Mouse (Mus musculus) heart, embryonic 12.5 days (tissue): ENCODE results near the gene Zc3h12d. TPM values are rescaled to one million over a fixed set of nuclear protein-coding genes. Genes with fewer than 3 reads are reported as not detected.

Source experiments
- ATAC-seq: fragments of 200-750 bp; cut with Nextera tagmentation; 2 replicates; pipeline ENCODE4 v1.8.0; 2017; ENCODE audit warnings: moderate TSS enrichment, moderate library complexity; ENCODE audit not compliant: insufficient number of reproducible peaks, low FRiP score
- H3K27ac ChIP-seq: fragments of 300-500 bp; sonication (generic); 2 replicates; pipeline ENCODE4 v1.5.1; 2016; ENCODE audit warnings: mild to moderate bottlenecking, moderate library complexity; ENCODE audit not compliant: poor library complexity, severe bottlenecking
- H3K27me3 ChIP-seq: fragments of 300-500 bp; sonication (generic); replicated peaks from 2 replicates; pipeline ENCODE4 v1.6.1; 2016; ENCODE audit warnings: mild to moderate bottlenecking, moderate library complexity
- H3K36me3 ChIP-seq: fragments of 300-500 bp; sonication (generic); 2 replicates; pipeline ENCODE4 v1.6.1; 2016; ENCODE audit warnings: mild to moderate bottlenecking, moderate library complexity
- H3K4me1 ChIP-seq: fragments of 300-500 bp; sonication (generic); replicated peaks from 2 replicates; pipeline ENCODE4 v1.6.1; 2016; ENCODE audit warnings: mild to moderate bottlenecking
- H3K4me2 ChIP-seq: fragments of 300-500 bp; sonication (generic); 2 replicates; pipeline ENCODE4 v1.6.1; 2016; ENCODE audit warnings: mild to moderate bottlenecking, moderate library complexity
- H3K4me3 ChIP-seq: fragments of 300-500 bp; sonication (generic); 2 replicates; pipeline ENCODE4 v1.5.1; 2016; ENCODE audit warnings: mild to moderate bottlenecking
- H3K9ac ChIP-seq: fragments of 300-500 bp; sonication (generic); 2 replicates; pipeline ENCODE4 v1.6.1; 2016; ENCODE audit warnings: mild to moderate bottlenecking, moderate library complexity
- H3K9me3 ChIP-seq: fragments of 300-500 bp; sonication (generic); replicated peaks from 2 replicates; pipeline ENCODE4 v1.6.1; 2016; ENCODE audit warnings: mild to moderate bottlenecking, moderate library complexity
- WGBS: fragments of 180-500 bp; shearing (Covaris S2); methylation state at CpG from one replicate; pipeline ENCODE4 v1.1.7; 2016; 5-methylcytosine and 5-hydroxymethylcytosine counted together
- polyA plus RNA-seq: library from polyadenylated mRNA; unstranded; fragments of >200 nt; fragmentation: Nextera tagmentation; extraction: Ambion mirVana; gene quantifications from 2 replicates; pipeline ENCODE4 v1.2.1, GENCODE M21; 2016

Gene Zc3h12d
- polyA plus RNA-seq: 0.15 and 0.22 TPM in 2 replicates

GRCm38 (mm10) chr10:7832171-7832676, at the start of gene Zc3h12d:
Gene Zc3h12d (plus strand): TSS chr10:7832470.
- Histone ChIP-seq H3K27ac (no peak within 1 kb of the TSS), H3K4me2 (peak within 1 kb of the TSS; percentile 68), H3K4me3 (peak within 1 kb of the TSS; percentile 31), H3K9me3 (no peaks in the 10 kb centered on the region), H3K9ac (peak within 1 kb of the TSS; percentile 63), H3K4me1 (peaks cover 10% of the 10 kb centered on the region), H3K36me3 (no peaks in the 10 kb centered on the region), H3K27me3 (no peaks in the 10 kb centered on the region)
- WGBS: 3% methylated on average over 15 of the region's 15 CpGs
- peak; percentile 58; the same call in 1 of the 2 replicates for ATAC-seq

GRCm38 (mm10) chr10:7787319-7787718, 45.0 kb upstream of the Zc3h12d start:
- H3K4me2 ChIP-seq: no peak overlapping the region
- H3K4me1 ChIP-seq: no peaks in the 10 kb centered on the region
- H3K9me3 ChIP-seq: no peaks in the 10 kb centered on the region
- no peak overlapping the region for H3K27ac ChIP-seq
- H3K36me3 ChIP-seq: peaks cover 17% of the 10 kb centered on the region
- no peaks in the 10 kb centered on the region for H3K27me3 ChIP-seq
- WGBS: 50% methylated on average over 2 of the region's 2 CpGs
- no peak for ATAC-seq
- no peak overlapping the region for H3K4me3 ChIP-seq
- no peak overlapping the region for H3K9ac ChIP-seq

- no peaks in the 10 kb centered on the region for H3K27me3 ChIP-seq
- peaks cover 8% of the 10 kb centered on the region for H3K4me1 ChIP-seq
- H3K27ac ChIP-seq: peak overlapping the region; percentile 44; the same call in 1 of the 2 replicates
- H3K9me3 ChIP-seq: no peaks in the 10 kb centered on the region
- peak; percentile 5; the same call in 1 of the 2 replicates for ATAC-seq
- H3K9ac ChIP-seq: peak overlapping the region; percentile 95
- peak overlapping the region; percentile 71 for H3K4me2 ChIP-seq
- 1% methylated on average over 10 of the region's 10 CpGs for WGBS
- H3K4me3 ChIP-seq: peak overlapping the region; percentile 92
- H3K36me3 ChIP-seq: peaks cover 29% of the 10 kb centered on the region
These were observed 40.0 kb upstream of the Zc3h12d start for GRCm38 (mm10) chr10:7792254-7792750.

GRCm38 (mm10) chr10:7792751-7793385, 39.4 kb upstream of the Zc3h12d start, which contains the start of the genes Ginm1 and Ppil4:
Gene Ginm1 (minus strand): TSS chr10:7792824.
Gene Ppil4 (plus strand): TSS chr10:7792891.
- Histone ChIP-seq H3K4me1 (peaks cover 8% of the 10 kb centered on the region), H3K9me3 (no peaks in the 10 kb centered on the region), H3K27ac (peak within 1 kb of the TSS; percentile 44), H3K9ac (peak within 1 kb of the TSS; percentile 95), H3K4me2 (peak within 1 kb of the TSS; percentile 71), H3K36me3 (peaks cover 34% of the 10 kb centered on the region), H3K27me3 (no peaks in the 10 kb centered on the region), H3K4me3 (peak within 1 kb of the TSS; percentile 92)
- peak; percentile 93 for ATAC-seq
- WGBS: under 1% methylated on average over 52 of the region's 52 CpGs

GRCm38 (mm10) chr10:7801258-7801657, 31.0 kb upstream of the Zc3h12d start:
- Histone ChIP-seq H3K9ac (no peak overlapping the region), H3K9me3 (no peaks in the 10 kb centered on the region), H3K36me3 (peaks cover 69% of the 10 kb centered on the region), H3K27me3 (no peaks in the 10 kb centered on the region), H3K27ac (no peak overlapping the region), H3K4me2 (no peak overlapping the region), H3K4me3 (no peak overlapping the region), H3K4me1 (no peaks in the 10 kb centered on the region)
- 77% methylated on average over 3 of the region's 3 CpGs for WGBS
- ATAC-seq: no peak

DNA sequence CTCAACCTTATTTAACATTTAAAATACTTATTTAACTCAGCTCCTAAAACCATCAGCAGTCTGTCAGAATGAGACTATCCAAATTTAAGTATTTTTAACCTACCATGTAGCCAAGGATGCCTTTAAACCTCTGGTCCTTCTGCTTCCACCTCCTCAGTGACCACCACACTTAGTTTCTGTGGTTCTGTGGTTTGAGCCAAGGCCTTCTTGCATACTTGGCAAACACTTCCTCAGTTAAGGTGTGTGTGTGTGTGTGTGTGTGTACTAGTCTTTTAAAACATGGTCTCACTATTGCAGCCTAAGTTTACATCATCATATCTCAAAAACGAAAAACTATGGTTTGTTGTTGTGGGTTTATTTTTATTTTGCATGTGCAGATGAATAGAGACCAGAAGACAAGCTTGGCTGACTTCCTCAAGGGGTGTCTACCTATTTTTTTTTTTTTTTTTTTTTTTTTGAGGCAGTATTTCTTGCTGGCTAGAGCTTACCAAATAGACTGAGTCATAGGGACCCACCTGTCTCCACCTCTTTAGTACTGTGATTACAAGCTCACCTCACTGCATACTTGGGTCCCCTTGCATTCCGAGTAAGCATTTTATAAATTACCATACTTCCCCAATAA, 29.6 kb upstream of the Zc3h12d start:
- Histone ChIP-seq H3K9ac (no peak overlapping the region), H3K36me3 (peaks cover 60% of the 10 kb centered on the region)

DNA sequence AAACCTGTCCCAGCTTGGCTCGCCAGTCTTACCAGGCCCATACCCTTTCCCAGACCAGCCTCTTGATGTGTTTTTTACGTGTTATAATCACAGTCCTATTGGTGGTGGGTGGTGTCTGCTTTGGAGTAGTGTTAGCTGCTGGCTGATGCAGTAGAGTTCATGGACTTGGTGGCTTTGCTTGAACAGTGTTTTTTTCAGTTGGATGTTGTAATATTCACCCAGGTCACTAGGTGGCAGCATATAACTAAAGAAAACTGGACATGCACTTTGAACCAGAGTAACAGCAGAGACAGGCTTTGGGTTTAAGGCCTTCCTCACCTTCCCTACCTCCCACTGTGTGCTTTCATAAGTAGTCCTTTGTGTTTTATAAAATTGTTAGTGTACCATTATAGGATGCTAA, 22.3 kb upstream of the Zc3h12d start:
- Histone ChIP-seq H3K9me3 (no peaks in the 10 kb centered on the region), H3K4me3 (no peak overlapping the region), H3K27ac (no peak overlapping the region), H3K4me1 (no peaks in the 10 kb centered on the region), H3K9ac (no peak overlapping the region), H3K27me3 (no peaks in the 10 kb centered on the region), H3K4me2 (no peak overlapping the region), H3K36me3 (peaks cover 64% of the 10 kb centered on the region)
- WGBS: 44% methylated on average over 2 of the region's 2 CpGs
- ATAC-seq: no peak

More for the DNA sequence above, 29.6 kb upstream of the Zc3h12d start:
- no peak for ATAC-seq
- Histone ChIP-seq H3K9me3 (no peaks in the 10 kb centered on the region), H3K4me1 (no peaks in the 10 kb centered on the region), H3K4me3 (no peak overlapping the region), H3K4me2 (no peak overlapping the region), H3K27ac (no peak overlapping the region), H3K27me3 (no peaks in the 10 kb centered on the region)
- WGBS: 96% methylated on average over 2 of the region's 2 CpGs

- WGBS: 40% methylated on average over 2 of the region's 2 CpGs
- peaks cover 57% of the 10 kb centered on the region for H3K36me3 ChIP-seq
- H3K4me3 ChIP-seq: no peak overlapping the region
- no peaks in the 10 kb centered on the region for H3K9me3 ChIP-seq
- 0 out of 2 replicates have a peak, but pooled peaks cover 4% of the 10 kb centered on the region for H3K4me1 ChIP-seq
- no peak overlapping the region for H3K9ac ChIP-seq
- H3K27me3 ChIP-seq: no peaks in the 10 kb centered on the region
- H3K4me2 ChIP-seq: no peak overlapping the region
- H3K27ac ChIP-seq: no peak overlapping the region
- no peak for ATAC-seq
These were observed 15.8 kb upstream of the Zc3h12d start for GRCm38 (mm10) chr10:7816476-7816875.

- H3K27ac ChIP-seq: no peak overlapping the region
- 92% methylated on average over 4 of the region's 4 CpGs for whole genome bisulfite sequencing
- H3K4me1 ChIP-seq: 0 out of 2 replicates have a peak, but pooled peaks cover 4% of the 10 kb centered on the region
- no peak overlapping the region for H3K4me2 ChIP-seq
- no peak overlapping the region for H3K4me3 ChIP-seq
- no peaks in the 10 kb centered on the region for H3K9me3 ChIP-seq
- no peaks in the 10 kb centered on the region for H3K27me3 ChIP-seq
- ATAC-seq: no peak
- no peak overlapping the region for H3K9ac ChIP-seq
- peaks cover 56% of the 10 kb centered on the region for H3K36me3 ChIP-seq
These were observed 13.6 kb upstream of the Zc3h12d start for GRCm38 (mm10) chr10:7818676-7819075.

DNA sequence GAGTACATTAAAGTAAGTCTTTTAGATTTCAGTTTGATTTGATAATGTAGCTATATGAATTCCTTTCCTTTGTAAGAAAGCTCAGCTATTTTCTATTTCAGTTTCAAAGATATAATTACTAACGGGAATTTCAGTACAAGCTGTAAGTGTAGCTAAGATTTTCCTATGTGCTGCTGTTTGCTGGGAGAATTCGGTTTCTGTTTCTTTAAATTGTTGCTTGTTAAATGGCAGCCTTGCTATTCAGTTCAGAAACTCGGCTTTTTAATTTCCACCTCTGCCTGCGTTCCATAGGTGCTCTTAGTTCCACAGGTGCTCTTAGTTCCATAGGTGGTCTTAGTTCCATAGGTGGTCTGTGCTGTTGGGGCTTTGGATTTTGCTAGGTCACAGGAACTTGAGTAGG, 13.1 kb upstream of the Zc3h12d start:
- Histone ChIP-seq H3K27ac (peak overlapping the region; percentile 3; the same call in 1 of the 2 replicates), H3K4me2 (no peak overlapping the region), H3K4me1 (0 out of 2 replicates have a peak, but pooled peaks cover 4% of the 10 kb centered on the region), H3K9ac (no peak overlapping the region), H3K27me3 (no peaks in the 10 kb centered on the region), H3K4me3 (no peak overlapping the region), H3K9me3 (no peaks in the 10 kb centered on the region), H3K36me3 (peaks cover 56% of the 10 kb centered on the region)
- 92% methylated on average over 4 of the region's 4 CpGs for WGBS
- no peak for ATAC-seq

DNA sequence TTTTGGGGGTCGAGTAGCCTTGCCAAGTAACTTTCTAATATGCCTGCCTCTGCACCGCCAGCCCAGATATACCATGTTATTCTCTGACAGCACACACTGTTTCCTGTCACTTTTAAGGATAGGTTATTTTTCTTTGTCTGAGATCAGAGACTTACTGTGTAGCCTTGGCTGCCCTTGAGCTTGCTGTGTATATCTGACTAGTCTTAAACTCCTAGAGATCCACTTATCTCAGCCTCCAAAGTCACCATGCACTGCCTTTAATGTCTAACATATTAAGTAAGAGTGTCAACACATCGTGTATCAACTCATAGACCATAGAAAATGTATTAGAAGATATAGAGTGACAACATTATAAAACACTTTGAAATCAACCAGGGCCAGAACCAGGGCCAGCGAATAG, 12.7 kb upstream of the Zc3h12d start:
- no peak overlapping the region for H3K9ac ChIP-seq
- 0 out of 2 replicates have a peak, but pooled peaks cover 4% of the 10 kb centered on the region for H3K4me1 ChIP-seq
- ATAC-seq: no peak
- WGBS: 75% methylated on average over 4 of the region's 4 CpGs
- no peak overlapping the region for H3K27ac ChIP-seq
- H3K27me3 ChIP-seq: no peaks in the 10 kb centered on the region
- no peak overlapping the region for H3K4me2 ChIP-seq
- peaks cover 52% of the 10 kb centered on the region for H3K36me3 ChIP-seq
- no peaks in the 10 kb centered on the region for H3K9me3 ChIP-seq
- no peak overlapping the region for H3K4me3 ChIP-seq
